Mouse (Mus musculus): ENCODE measurements at regions not wholly inside any gene's neighbourhood (a gene's known extent, or its start where the extent isn't known, plus 50 kb on each side); places are given as distances from the start of the nearest gene placed in this dataset.

DNA sequence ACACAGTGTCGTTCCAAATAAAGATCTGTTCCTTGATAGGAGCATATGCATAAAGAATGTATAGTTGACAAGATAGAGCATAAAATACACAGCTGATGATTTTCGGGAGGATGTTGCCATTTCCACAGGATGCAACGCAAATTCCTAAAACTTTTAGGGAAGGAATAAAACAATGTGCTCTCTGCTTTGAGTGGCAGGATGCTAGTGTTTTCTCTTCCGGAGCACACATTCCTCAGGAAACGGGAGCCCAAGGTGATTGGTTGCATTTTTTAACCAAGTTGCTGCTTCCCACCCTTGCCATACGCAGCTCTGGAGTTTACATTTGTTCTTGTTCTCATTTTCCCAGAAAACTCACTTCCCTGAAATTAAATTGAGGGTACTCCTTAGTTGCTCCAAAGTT, 116.8 kb upstream of the Arhgap28 start:
- DNase-seq (ENCODE audit: low read depth) = no peak

DNA sequence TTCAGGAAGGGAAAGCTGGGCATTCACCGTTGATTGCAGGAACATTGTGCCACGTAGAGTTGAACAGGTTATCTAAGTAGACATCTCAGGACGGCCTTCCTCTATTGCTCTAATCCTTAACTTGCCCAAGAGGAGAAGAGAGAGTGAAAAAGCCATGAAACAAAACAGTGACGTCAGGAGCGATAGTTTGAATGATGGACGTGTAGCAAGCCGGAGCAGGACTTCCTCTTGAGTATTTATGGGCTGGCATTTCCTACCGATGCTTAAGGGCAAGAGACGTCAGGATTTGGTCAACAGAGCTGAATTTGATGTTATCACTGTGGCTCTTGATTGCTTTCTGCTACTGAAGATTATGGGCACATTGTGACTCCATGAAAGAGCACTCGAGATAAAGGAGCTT, 130.5 kb upstream of the Arhgap28 start:
- DNase-seq (ENCODE audit: low read depth) = no peak

DNA sequence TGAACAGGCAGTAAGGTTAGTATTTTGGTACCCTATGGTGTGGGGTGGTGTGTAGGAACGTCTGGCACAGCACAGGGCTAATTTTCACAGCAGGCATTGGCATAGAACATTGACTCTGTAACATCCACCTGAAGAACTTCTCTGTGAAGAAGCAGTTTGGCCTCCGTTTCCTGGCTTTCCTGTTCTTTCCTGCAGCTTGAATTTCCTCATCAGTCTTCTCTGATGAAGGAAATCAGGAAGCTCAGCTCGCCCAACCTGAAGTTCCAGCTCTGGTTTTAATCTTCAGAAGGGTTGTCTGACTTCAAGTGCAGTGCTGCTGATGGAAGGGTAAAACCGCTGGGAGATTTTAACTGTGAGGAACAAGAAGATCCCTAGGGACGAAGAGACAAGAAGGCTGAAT, 131.5 kb upstream of the Arhgap28 start:
- DNase-seq (ENCODE audit: low read depth) = no peak

DNA sequence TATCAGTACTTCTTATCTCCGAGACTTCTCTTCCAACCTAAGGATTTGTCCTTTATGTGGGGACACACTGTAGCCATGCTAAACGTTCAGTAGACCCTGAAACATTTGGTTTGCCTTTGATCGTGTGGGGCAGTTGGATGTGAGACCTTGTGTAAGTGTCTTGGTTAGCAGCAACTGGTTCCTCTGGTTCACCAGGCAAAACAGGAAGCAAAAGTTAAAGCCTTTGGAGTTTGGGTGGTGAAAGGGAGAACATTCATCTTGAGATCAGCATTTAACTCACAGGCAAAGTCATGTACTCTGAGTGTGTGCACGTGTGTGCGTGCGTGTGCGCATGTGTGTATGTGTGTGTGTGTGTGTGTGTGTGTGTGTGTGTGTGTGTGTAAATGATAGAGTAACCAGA, 130.3 kb upstream of the L3mbtl4 start:
- DNase-seq (ENCODE audit: low read depth) = no peak

DNA sequence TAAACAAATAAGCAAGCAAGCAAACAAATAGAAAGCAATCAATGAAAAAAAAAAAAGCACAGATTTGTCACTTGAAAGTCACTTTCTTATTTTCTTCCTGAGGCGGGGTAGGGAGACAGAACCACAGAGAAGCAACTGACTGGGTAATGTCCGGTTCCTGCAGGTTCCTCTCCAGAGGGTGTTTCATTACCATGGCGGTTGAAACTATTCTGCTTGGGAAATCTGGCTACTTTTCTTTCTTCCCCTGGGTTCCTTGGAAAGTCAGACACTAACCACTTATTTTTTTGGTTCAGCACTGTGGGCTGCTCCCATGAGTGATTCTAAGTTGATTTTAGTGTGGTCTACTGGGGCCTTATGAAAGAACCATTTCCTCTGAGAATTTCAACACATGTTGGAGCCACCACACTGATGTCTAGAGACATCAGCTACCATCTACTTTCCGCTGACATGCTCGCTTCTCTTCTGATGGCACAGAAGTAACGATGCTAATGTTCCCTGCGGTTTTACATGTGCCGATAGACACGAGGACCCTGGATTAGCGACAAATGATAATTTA, 124.3 kb upstream of the L3mbtl4 start:
- DNase-seq (ENCODE audit: low read depth) = no peak

DNA sequence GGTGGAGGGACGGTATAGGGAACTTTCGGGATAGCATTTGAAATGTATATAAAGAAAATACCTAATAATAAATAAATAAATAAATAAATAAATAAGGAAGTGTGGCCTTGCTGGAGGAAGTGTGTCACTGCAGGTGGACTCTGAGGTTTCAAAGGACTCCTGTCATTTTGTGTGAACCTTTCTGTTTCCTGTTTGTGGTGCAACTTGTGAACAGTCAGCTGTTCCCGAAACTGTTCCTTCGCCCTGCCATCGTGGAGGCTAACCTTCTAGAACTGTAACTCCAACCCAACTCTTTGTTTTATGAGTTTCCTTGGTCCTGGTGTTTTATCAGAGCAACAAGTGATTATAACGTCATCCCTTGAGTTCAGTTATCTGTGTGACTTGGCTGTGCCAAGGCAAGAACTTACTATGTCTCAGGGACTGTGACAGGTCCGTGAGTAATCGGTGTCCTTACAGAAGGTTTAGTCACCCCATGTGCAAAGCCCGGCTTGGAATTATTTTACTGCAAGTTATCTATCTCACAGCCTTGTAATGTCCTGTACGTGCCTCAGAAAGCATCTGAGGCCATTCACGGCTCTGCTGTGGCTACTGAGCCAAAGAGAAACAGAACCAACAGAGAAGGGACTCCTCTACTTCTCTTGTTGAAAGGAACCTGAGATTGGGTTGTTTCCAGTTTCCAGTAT, 121.0 kb upstream of the L3mbtl4 start:
- no peak for DNase-seq (ENCODE audit: low read depth)

DNA sequence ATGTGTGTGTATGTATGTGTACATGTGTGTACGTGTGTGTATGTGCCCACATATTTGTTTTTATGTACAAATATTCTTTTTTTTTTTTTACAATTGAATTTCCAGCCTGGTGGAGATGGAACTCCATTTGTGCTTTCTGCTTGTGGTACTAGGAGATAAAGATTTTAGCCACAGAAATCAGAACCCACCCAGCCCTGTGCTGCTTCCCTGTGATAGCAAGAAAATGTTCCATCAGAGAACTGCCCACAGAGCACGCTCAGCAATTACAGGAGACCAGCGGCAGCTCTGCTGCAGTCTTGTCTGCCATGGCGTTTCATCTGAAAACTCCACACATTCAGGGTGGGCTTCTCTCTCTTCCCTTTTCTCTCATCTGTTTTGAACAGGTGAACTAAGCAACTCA, 118.7 kb upstream of the L3mbtl4 start:
- DNase-seq (ENCODE audit: low read depth) = no peak

DNA sequence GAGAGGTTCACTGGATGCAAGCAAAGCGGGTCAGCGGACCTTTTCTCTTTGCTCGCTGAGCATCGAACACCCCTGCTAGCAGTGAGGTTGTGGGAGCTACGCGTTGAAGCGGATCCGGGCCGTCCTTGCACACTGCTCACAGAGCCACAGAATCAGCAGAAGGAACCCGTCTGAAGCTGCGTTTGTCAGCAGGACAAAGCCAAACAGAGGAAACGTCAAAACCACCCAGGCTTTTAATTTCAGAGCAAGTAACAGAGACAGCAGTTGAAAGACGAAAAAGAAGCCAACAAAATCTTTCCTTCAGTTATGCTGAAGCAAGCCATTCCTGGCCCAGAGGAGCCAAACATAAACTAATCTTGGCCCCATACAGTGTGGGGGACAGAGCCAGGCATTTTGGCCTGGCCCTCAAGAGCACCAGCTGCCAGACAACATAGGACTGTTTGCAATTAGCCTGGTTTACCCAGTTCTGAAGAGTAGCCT, 115.4 kb upstream of the L3mbtl4 start:
- DNase-seq (ENCODE audit: low read depth) = no peak

DNA sequence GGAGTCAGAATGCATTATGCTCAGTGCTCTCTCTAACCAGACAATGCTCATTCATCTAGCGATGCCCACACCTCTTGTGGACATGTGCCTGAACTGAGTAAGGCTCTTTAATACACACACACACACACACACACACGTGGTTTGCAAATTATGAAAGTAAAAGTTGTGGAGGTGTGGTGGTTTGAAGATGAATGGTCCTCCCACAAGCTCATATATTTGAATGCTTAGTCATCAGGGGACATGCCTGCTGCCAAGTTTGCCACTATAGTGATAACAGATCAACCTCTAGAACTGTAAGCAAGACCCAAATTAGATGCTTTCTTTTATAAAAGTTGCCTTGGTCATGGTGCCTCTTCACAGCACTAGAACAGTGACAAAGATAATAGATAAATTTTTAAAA, 112.5 kb upstream of the L3mbtl4 start:
- DNase-seq (ENCODE audit: low read depth) = no peak

DNA sequence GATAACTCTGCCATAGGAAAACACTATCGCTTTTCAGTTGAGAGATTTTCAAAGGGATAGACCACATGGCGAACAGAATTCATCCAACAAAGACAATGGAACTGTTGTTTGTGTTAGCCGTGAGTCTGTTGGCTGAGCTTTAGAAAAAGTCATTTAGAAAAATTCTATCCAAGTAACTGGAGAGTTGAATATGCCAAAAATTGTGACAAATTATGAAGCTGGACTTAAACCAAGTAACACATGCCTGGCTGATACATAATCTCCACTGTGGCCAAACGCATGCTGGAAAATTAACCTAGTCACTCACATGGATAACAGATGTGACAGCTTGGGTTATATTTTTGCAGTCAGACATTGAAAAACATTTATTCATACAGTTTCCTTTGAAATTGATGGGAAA, 110.1 kb upstream of the L3mbtl4 start:
- no peak for DNase-seq (ENCODE audit: low read depth)

DNA sequence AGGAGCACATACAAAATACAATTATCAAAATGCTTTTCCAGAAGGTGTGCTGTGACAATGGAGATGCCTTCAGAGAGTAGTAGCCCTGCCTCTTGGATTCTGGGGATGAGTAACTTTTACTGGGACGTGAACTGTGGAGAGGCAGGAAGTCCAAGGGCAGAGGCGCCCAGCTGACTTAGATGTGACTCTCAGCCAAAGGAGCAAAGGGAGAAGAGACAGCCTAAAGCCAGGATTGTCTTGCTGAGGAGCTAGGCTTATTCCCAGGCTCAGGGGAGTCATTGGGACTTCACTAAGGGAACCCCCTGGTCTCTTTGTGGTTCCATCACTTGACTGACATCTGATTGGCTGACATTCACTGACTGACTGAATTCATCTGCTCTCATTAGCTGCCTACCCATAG, 108.9 kb upstream of the L3mbtl4 start:
- DNase-seq (ENCODE audit: low read depth) = no peak

DNA sequence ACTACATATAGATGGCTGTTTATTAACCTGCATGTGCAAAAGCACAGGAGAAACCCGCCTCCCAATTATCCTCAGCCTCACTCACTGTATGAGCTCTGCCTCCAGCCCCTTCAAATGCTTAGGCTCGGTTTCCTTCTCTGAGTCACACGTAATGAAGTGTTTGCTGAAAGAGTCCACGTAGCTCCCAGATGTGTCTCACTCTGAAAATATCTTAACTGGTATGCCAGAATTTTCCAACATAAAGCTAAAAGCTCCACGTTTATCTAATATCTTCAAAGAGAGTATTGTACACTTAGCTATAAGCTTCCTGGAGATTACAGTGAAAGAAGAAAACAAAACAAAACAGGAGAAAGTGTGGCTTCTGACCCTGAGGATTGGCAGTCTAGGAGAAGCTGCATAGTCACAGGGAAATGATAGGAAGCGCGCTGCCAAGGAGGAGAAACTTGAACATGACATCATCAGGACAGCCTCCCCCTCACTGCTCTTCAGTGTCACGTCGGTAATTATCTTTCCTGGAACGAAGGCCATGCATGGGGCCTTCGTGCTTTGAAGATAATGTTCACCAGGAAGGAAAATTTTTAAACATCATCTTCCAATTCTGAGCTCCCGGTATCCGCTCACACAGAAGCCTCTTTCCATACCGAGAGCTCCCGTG, 108.3 kb upstream of the L3mbtl4 start:
- DNase-seq (ENCODE audit: low read depth) = no peak

DNA sequence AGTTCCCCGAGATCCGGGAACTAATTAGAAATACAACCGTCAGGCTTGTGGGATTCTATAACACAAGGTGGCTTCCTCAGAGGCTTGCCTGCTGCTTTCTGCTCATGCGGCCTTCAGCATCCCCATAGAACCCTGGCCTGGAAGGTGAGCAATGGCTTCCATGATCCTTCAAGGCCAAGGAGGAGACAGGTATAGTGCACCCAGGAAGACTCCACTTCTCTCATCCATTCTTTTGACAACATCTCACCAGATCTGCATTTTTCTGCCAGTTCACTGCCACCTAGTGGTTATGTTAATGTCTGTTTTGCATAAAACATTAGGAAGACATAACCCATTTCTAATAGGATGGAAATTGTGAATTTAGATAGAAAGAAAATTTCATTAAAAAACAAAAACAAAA, 107.2 kb upstream of the L3mbtl4 start:
- DNase-seq (ENCODE audit: low read depth) = peak; percentile 5

DNA sequence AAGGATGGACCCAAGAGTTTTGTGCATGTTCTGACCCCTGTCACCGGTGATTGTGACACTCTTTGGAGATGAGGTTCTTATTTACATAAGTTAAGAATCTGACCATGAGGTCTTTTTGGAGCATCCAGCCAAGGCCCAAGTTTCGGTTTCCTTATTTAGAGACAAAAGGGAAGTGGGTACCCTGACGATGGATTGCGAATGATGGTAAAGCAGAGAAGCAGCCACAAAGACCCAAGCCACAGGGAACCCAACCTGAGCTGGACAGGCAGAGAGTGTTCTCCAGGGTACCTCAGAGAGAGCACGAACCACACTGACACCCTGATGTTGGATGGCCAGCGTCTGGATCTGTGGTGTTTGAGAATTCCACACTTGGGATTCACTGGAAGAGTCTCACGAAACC, 100.8 kb upstream of the L3mbtl4 start:
- no peak for DNase-seq (ENCODE audit: low read depth)

DNA sequence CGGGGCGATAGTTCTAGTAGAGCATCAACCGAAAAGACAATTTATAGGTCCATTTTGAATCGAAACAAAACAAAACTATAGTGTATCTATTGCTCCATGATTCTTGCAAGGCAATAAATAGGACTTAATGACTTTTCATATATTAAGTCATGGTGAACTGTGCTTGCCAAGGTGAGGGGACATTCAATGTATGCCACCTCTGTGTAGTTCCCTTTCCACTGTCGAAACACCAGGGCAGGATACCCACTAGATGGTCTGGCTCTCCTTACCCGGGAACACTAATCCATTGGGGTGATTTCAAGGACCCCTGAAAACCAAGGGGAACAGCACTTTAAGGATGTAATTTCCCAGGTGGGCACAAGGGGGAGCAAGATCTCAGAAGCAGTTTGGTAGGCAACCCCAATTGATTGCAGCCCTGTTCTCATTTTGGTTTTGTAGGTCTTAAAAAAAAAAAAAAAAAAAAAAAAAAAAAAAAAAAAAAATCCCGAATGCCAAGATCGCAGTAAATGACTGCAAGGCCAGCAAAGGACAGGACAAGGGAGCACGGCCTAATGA, 96.9 kb upstream of the L3mbtl4 start:
- peak; percentile 37 for DNase-seq (ENCODE audit: low read depth)

DNA sequence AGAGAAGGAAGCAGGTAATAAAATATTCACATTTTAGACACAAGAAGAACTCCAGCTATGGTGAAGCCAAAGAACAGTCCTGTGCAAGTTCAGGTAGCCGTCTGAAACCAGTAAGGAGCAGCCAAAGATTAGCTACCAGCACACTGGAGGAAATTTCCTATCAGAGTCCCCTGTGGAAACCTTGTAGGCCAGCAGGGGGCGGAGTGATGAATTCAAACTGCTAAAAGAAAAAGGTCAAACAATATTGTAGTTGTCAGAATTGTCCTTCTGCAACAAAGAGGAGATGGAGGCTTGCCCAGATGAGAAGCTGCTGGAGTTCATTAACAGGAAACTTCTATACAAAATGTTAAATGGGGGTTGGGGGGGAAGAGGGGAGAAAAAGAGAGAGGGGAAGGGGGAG, 95.8 kb upstream of the L3mbtl4 start:
- DNase-seq (ENCODE audit: low read depth) = peak; percentile 2

DNA sequence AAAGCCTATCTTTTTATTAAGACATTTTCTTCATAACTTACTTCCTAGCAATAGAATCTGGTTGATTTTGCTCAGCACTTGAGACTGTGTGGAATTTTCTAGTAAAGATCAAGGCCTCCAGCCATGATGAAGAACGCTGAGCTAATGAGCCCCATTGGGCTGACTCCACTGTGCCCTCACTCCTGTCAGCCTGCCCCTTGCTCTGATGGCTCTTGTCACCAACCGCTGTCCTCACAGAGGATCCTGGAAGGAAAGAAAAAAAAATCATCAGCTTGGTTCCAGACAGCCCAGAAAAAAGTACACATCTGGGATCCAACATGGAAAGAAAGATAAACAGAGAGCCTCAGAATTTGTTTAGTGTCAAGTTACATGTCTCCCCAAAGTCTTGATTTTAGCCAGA, 88.2 kb upstream of the L3mbtl4 start:
- DNase-seq (ENCODE audit: low read depth) = no peak

DNA sequence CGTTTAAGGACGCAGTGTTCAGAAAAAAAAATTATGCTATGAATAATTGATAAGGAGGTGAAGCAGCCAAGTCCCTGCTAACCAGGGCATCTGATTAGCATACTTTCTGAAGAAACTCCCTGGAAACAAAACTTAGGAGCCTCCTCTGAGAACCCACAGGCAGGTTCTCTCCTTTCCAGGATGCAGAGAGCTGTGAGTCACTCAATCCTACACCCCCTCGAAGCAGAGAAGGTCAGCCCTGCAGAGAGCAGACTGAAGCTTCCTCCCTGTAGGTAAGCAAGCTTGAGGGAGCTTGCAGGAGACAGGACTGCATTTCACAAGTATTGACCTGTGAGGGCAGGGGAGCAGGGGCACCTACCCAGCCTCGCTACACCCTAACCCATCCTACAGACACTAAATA, 83.7 kb upstream of the L3mbtl4 start:
- DNase-seq (ENCODE audit: low read depth) = no peak

DNA sequence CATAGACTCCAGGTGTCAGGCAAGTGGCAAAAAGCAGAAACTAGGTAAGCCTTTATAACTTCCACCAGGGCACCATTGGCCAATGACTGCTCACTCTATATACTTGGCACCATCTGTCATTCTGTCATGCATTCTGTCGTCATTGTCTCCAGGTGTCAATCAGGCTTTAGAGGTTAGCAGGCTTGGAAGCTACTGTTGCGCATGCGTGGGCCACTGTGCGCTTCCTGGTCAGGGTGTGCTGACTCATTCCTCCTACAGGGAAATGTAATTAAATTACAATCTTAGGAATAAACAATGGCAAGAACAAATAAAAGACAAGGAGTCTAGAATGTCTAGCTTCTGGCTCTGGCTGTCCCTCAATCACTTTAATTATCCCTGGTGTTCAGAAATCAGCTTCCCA, 68.1 kb upstream of the L3mbtl4 start:
- DNase-seq (ENCODE audit: low read depth) = no peak

DNA sequence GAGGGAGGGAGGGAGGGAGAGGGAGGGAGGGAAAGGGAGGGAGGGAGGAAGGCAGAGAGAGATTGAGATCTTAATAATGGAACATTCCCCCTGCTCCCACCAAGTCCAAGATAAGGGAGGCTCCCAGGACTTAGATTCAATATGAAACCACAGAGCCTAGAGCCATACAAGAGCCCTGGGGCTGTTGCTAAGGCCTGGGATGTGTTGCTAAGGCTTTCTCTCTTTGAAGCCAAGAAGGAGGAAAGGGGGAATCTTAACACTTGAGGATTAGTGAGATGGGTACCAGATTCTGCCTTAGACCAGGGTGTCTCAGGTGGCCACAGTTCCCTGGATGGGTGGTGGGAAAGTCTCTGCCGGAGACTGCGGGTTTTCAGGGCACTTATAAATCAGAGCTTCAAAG, 64.8 kb upstream of the L3mbtl4 start:
- DNase-seq (ENCODE audit: low read depth) = no peak

DNA sequence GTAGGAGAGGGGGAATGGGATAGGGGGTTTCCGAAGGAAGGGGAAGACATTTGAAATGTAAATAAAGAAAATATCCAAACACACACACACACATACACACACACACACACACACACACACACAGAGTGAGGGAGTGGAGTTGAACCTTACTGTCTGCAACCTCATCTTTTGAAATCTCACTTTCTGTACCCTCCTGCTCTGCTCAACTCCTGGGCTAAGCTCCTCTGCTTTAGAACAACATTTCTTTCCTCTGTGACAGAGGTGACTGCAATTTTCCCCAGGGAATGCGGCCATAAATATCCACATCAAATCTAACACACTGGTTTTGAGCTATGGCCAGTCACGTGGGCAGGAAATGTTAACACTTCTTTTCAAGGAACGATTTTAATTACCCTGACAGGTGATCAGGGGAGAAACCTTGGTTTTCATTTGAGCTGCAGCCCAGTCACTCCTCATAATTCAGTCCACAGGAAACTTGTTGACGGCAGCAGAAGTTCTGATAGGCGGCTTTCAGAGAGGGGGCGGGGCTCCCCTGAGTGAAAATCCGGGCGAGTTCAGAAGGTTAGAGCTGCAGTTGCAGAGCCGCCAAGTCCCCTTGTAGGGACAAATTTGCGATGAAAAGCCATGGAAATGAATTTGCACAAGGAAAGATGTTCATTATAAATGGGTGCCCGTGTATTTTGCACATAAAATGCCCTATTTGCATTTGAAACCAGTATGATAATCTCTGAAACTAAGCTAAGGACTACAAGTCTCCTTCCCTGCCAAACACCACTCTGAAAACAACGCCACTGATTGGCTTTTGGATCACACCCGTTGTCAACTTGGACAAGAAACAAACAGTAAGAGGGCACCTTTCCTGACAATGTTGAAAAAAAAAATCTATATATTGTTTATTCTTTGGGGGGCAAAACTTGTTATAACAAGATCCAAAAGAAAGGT, 63.0 kb upstream of the L3mbtl4 start:
- DNase-seq (ENCODE audit: low read depth) = no peak

DNA sequence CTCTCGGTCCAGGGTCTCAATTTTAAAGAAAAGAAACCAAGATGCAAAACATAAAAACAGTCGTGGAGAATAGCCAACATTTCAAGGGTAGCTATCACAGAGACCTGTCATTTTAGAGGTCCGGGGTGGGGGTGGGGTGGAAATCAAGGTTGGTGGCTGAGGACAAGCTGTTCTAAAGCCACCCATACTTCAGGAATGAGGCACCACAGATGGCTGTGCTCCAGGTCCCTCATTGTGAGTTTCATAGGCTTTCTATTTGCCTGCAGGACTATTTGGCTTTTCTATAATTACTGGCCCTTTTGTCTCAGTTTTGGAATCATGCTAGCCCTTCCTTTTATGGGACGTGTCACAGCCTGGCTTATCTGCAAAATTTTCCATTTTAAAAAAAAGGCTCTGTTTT, 55.4 kb upstream of the L3mbtl4 start:
- no peak for DNase-seq (ENCODE audit: low read depth)

Data from 416B (cell line).